Comparison of ENCODE assay signal across 25 mouse cellular contexts in the genomic region with DNA sequence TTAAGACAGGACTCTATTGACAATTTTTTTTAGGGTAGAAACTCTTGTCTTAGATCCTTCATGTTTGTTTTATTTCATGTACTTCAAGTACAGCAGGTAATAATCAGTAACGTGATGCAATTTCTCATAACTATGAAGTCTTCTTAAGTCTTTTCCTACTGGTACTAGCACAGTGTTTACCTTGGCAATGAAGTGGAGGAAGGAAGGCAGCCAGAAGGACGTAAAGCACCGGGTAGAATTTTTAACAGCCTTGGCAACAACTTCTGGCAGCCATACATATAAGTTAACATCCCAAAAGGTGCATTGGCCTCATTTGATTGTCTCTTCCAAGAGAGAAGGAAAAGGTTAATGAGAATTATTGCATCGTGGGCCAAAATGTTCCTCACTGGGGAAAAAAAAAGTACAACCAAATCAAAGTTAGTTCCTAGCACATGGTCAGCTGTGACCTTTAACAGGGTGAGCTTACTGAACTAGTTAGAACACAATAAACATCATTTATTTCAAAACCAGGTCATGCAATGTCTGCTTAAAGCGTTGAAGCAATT.
DNase-seq lines count a peak whose midpoint lies in the region; ATAC-seq and TF ChIP-seq lines count a peak whose summit lies in the region.
"Had no signal": no experiment of that assay in that cellular context is flagged by ENCODE, and none has a peak within 500 bp of the region (broad histone marks: within the 10 kb centered on the region; RNA-seq: fewer than 3 reads in every experiment).

No protein-coding gene starts in this region.

- TF ChIP-seq CTCF in liver, adult 2 months (IDR thresholded peaks at IDR 0.05; ENCODE audit: low read depth, low read length), result no peak
- no peak for TF ChIP-seq CTCF in liver, postnatal 0 days (IDR thresholded peaks at IDR 0.05; ENCODE audit: low read depth)
- no peak for TF ChIP-seq CTCF in lung, postnatal 0 days (IDR thresholded peaks at IDR 0.05)

- no peak overlapping the region for H3K9ac ChIP-seq in liver, adult 2 months (ENCODE audit: low read depth, low read length)
- H3K9ac ChIP-seq in liver, postnatal 0 days (replicated peaks), result no peak overlapping the region
- H3K9ac ChIP-seq in lung, postnatal 0 days (replicated peaks; ENCODE audit: low read depth), result no peak overlapping the region
- H3K9ac ChIP-seq in limb, embryonic 14.5 days (ENCODE audit: low read depth, low read length, severe bottlenecking), result no peak overlapping the region
- H3K9ac ChIP-seq: embryonic facial prominence, embryonic 13.5 days; forebrain, embryonic 12.5 days; forebrain, embryonic 15.5 days; heart, embryonic 13.5 days; hindbrain, embryonic 14.5 days had no signal

- H3K4me2 ChIP-seq in liver, postnatal 0 days (ENCODE audit: low read depth, low read length), result no peak overlapping the region
- no peak overlapping the region for H3K4me2 ChIP-seq in lung, postnatal 0 days (replicated peaks; ENCODE audit: low read depth, low read length)
- no peak overlapping the region for H3K4me2 ChIP-seq in limb, embryonic 14.5 days (replicated peaks; ENCODE audit: low read depth, low read length, severe bottlenecking)
- H3K4me2 ChIP-seq: embryonic facial prominence, embryonic 13.5 days; forebrain, embryonic 12.5 days; forebrain, embryonic 15.5 days; heart, embryonic 13.5 days; hindbrain, embryonic 14.5 days had no signal

- peak; percentile 92 for DNase-seq in liver, adult 2 months (ENCODE audit: extremely low read depth, low read depth, low spot score)
- DNase-seq in liver, postnatal 0 days, result no peak
- peak; percentile 57 for DNase-seq in lung, postnatal 0 days (ENCODE audit: low spot score)
- DNase-seq in lung, postnatal 10 days, result no peak
- DNase-seq in gonadal fat pad, adult 2 months (ENCODE audit: low read depth), result peak; percentile 73
- DNase-seq in limb, embryonic 14.5 days (ENCODE audit: low spot score), result peak; percentile 62
- no peak for DNase-seq in kidney, postnatal 14 days
- DNase-seq: adrenal gland, adult 2 months; adrenal gland, postnatal 14 days; cerebellum, adult 11 months; cerebellum, adult 2 months; cerebellum, adult 9-11 months; cerebellum, postnatal 25 days; gastrocnemius, postnatal 25 days; heart, adult 2 months; heart, postnatal 14 days; heart, postnatal 4 days had no signal

- TF ChIP-seq POLR2A in liver, adult 2 months (IDR thresholded peaks at IDR 0.05; ENCODE audit: extremely low read depth, insufficient read depth, low read length), result no peak
- TF ChIP-seq POLR2A in limb, embryonic 14.5 days (IDR thresholded peaks at IDR 0.05; ENCODE audit: borderline replicate concordance, extremely low read depth, insufficient read depth, insufficient read length), result no peak

- no peak overlapping the region for H3K4me3 ChIP-seq in liver, adult 2 months (ENCODE audit: insufficient read depth, low read depth, low read length)
- H3K4me3 ChIP-seq in liver, postnatal 0 days (ENCODE audit: low read depth, low read length), result no peak overlapping the region
- H3K4me3 ChIP-seq in lung, postnatal 0 days (ENCODE audit: low read depth, low read length), result no peak overlapping the region
- H3K4me3 ChIP-seq in limb, embryonic 14.5 days (replicated peaks; ENCODE audit: low read length), result no peak overlapping the region
- H3K4me3 ChIP-seq: embryonic facial prominence, embryonic 13.5 days; forebrain, embryonic 12.5 days; forebrain, embryonic 15.5 days; heart, adult 2 months; heart, embryonic 10.5 days; heart, embryonic 13.5 days had no signal

- TF ChIP-seq EP300 in liver, postnatal 0 days (IDR thresholded peaks at IDR 0.05; ENCODE audit: low read depth), result no peak
- peak; percentile 32; the same call in 1 of the 2 replicates for TF ChIP-seq EP300 in lung, postnatal 0 days (IDR thresholded peaks at IDR 0.05)

- H3K27ac ChIP-seq in liver, adult 2 months (replicated peaks; ENCODE audit: insufficient read depth, low read depth, low read length), result no peak overlapping the region
- no peak overlapping the region for H3K27ac ChIP-seq in liver, postnatal 0 days (ENCODE audit: low read depth)
- no peak overlapping the region for H3K27ac ChIP-seq in lung, postnatal 0 days (ENCODE audit: low read length)
- H3K27ac ChIP-seq in limb, embryonic 14.5 days (replicated peaks; ENCODE audit: low read depth, low read length), result no peak overlapping the region
- H3K27ac ChIP-seq: embryonic facial prominence, embryonic 13.5 days; forebrain, embryonic 12.5 days; forebrain, embryonic 15.5 days; heart, adult 2 months; heart, embryonic 10.5 days; heart, embryonic 13.5 days; hindbrain, embryonic 14.5 days had no signal

- H3K79me2 ChIP-seq in liver, adult 2 months (ENCODE audit: control insufficient read depth, insufficient read depth, low read length), result no peaks in the 10 kb centered on the region

- H3K4me1 ChIP-seq in liver, adult 2 months (ENCODE audit: control insufficient read depth, insufficient read depth, low read length), result peaks cover 13% of the 10 kb centered on the region
- no peaks in the 10 kb centered on the region for H3K4me1 ChIP-seq in liver, postnatal 0 days (ENCODE audit: insufficient read depth)
- H3K4me1 ChIP-seq in lung, postnatal 0 days (ENCODE audit: insufficient read depth, low read depth, low read length), result no peaks in the 10 kb centered on the region
- H3K4me1 ChIP-seq in limb, embryonic 14.5 days (ENCODE audit: control insufficient read depth, insufficient read depth, low read length), result no peaks in the 10 kb centered on the region
- H3K4me1 ChIP-seq: embryonic facial prominence, embryonic 13.5 days; forebrain, embryonic 12.5 days; forebrain, embryonic 15.5 days; heart, embryonic 10.5 days; heart, embryonic 13.5 days had no signal

- 14% methylated on average over 5 of the region's 5 CpGs for WGBS in liver, adult 2 months
- WGBS in liver, postnatal 0 days (ENCODE audit: insufficient replicate concordance), result 64% methylated on average over 5 of the region's 5 CpGs
- WGBS in lung, postnatal 0 days, result 39% methylated on average over 5 of the region's 5 CpGs
- 47% methylated on average over 5 of the region's 5 CpGs for WGBS in limb, embryonic 14.5 days

- H3K36me3 ChIP-seq in liver, adult 2 months (ENCODE audit: control insufficient read depth, insufficient read depth, low read length), result no peaks in the 10 kb centered on the region
- no peaks in the 10 kb centered on the region for H3K36me3 ChIP-seq in liver, postnatal 0 days (replicated peaks; ENCODE audit: insufficient read depth, low read length)
- no peaks in the 10 kb centered on the region for H3K36me3 ChIP-seq in lung, postnatal 0 days (ENCODE audit: insufficient read depth, low read length)
- H3K36me3 ChIP-seq in limb, embryonic 14.5 days (ENCODE audit: control insufficient read depth, insufficient read depth, low read length), result no peaks in the 10 kb centered on the region
- H3K36me3 ChIP-seq: embryonic facial prominence, embryonic 13.5 days; forebrain, embryonic 12.5 days; forebrain, embryonic 15.5 days; heart, embryonic 10.5 days; heart, embryonic 13.5 days had no signal

- no peaks in the 10 kb centered on the region for H3K9me3 ChIP-seq in liver, postnatal 0 days (ENCODE audit: low read length)
- H3K9me3 ChIP-seq in lung, postnatal 0 days (ENCODE audit: low read length), result no peaks in the 10 kb centered on the region
- no peaks in the 10 kb centered on the region for H3K9me3 ChIP-seq in limb, embryonic 14.5 days (ENCODE audit: control insufficient read depth, low read length)
- H3K9me3 ChIP-seq: embryonic facial prominence, embryonic 13.5 days; forebrain, embryonic 12.5 days; forebrain, embryonic 15.5 days; heart, embryonic 10.5 days; heart, embryonic 13.5 days had no signal

- H3K27me3 ChIP-seq in liver, adult 2 months (ENCODE audit: control insufficient read depth, insufficient read depth, low read length), result no peaks in the 10 kb centered on the region
- H3K27me3 ChIP-seq in liver, postnatal 0 days (ENCODE audit: insufficient read depth, low read length), result no peaks in the 10 kb centered on the region
- no peaks in the 10 kb centered on the region for H3K27me3 ChIP-seq in lung, postnatal 0 days (replicated peaks; ENCODE audit: insufficient read depth, low read length)
- no peaks in the 10 kb centered on the region for H3K27me3 ChIP-seq in limb, embryonic 14.5 days (ENCODE audit: control insufficient read depth, insufficient read depth, low read length)
- H3K27me3 ChIP-seq: embryonic facial prominence, embryonic 13.5 days; forebrain, embryonic 12.5 days; forebrain, embryonic 15.5 days; heart, embryonic 13.5 days had no signal

- ATAC-seq in liver, postnatal 0 days, result no peak
- peak; percentile 70 for ATAC-seq in lung, postnatal 0 days
- no peak for ATAC-seq in limb, embryonic 14.5 days (ENCODE audit: low FRiP score, low read depth)
- no peak for ATAC-seq in erythroblast, adult 5-6 weeks (replicated peaks; ENCODE audit: low FRiP score, poor library complexity, severe bottlenecking)
- ATAC-seq: CD4-positive, CD25-positive, alpha-beta regulatory T cell, adult 4 months; forebrain, embryonic 15.5 days had no signal

Comparison
In these comparisons a context has a peak if more than half of its experiments do, and no peak if none do; other contexts are left out.
1. DNase-seq: peak in liver, adult 2 months (single experiment), lung, postnatal 0 days (single experiment), gonadal fat pad, adult 2 months (single experiment) and limb, embryonic 14.5 days (single experiment); none in liver, postnatal 0 days (single experiment), lung, postnatal 10 days (single experiment) and kidney, postnatal 14 days (single experiment).